Mouse (Mus musculus): Measurements from ENCODE around the gene Chst5. TPM values are rescaled to one million over a fixed set of nuclear protein-coding genes. Genes with fewer than 3 reads are reported as not detected.

The Chst5 gene
- polyA plus RNA-seq (2012; rRNA removed): 0.60 and 0.97 TPM in 2 replicates

DNA sequence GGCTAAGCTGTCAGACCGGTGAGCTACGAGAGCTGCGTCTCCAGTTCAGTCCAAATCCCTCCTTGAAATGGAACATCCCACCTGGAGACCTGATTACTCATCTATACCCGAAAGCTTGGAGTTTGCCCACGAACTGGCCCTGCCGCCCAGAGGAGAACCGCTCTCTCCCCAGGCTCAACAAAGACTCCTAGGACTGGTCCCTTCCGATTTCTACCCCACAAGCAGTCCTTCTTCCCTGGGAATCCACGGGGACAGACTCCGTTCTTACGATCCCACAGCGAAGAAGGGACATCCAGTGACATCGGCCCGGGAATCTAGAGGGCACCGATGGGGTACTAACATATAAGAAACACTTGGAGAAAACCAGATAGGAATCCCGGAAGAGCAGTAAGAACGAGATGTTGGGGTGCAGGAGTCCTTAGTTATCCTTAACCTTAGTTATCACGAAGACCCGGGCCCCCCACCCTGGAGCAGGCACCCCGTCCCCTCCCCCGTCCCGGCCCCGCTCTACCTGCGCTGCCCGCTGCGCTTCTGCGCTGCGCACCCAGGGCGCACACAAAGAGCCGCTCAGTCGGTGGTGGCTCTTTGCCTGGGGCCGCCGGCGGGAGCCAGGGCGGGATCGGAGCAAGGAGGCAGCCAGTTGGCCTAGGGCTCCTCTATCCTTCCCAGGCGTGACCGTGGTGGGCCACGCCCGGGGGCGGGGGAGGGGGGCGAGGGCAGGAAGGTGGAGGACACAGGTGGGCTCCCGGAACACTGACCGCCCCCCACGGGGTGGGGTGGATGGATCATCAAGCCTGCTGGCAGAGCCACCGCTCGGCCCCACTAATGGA, at the start of gene Chst5:
Chst5 (minus strand) TSS at position 827 of the 830 bp plus-strand sequence.

GRCm38 (mm10) chr8:111940171-111941100, 30.2 kb upstream of the Chst5 start, which contains the start of gene Gabarapl2:
Gene Gabarapl2, plus strand, starts transcription at chr8:111940703.

DNA sequence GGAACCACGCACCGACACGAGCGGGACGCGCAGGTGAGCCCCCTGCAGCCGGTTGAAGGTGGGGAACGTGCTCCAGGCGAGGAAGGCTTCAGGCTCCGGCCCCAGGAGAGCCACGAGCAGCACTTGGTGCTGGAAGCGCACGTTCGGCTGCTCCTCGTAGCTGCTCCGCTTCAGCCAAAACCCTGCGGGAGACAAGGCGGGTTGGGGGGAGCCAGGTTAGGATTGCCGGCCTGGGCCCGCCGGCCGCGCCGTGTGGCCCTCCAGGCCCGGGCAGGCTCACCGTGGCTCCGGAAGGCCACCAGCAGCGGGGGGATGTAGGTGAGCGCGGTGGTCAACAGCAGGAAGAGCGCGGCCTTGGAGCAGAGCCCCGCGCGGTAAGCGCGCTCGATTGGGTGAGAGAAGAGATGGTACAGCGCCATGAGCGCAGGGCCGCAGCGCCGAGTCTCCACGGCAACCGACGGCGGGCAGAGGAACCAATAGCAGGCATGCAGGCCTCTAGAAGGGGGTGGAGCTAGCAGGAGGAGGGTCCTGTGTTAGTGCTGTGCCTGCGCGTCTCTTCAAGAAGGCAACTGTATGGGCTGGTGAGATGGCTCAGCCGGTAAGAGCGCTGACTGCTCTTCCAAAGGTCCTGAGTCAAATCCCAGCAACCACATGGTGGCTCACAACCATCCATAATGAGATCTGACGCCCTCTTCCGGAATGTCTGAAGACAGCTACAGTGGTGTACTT, 23.3 kb upstream of the Chst5 start, which contains the start of gene Tmem231:
Tmem231 (minus strand) TSS at position 534 of the 729 bp plus-strand sequence.

GRCm38 (mm10) chr8:111876355-111876948, 33.8 kb downstream of the Chst5 start, which contains the start of gene Tmem170:
Gene Tmem170, minus strand, starts transcription at chr8:111876750.

GRCm38 (mm10) chr8:111853861-111854501, 56.3 kb downstream of the Chst5 start, which contains the start of gene Cfdp1:
Gene Cfdp1, minus strand, starts transcription at chr8:111854291.

Other genes starting within 250 kb of the Chst5 start
- 4.6 and 15.5 TPM in 2 replicates for gene Ctrb1, start 219.4 kb downstream of the Chst5 start, polyA plus RNA-seq (2012; rRNA removed)
- gene Bcar1, start 166.6 kb downstream of the Chst5 start, polyA plus RNA-seq (2012; rRNA removed): 108 and 120 TPM in 2 replicates
- gene Cfdp1, start 56.2 kb downstream of the Chst5 start, polyA plus RNA-seq (2012; rRNA removed): 1.6 and 2.8 TPM in 2 replicates
- 3.1 and 3.2 TPM in 2 replicates for gene Tmem170, start 33.7 kb downstream of the Chst5 start, polyA plus RNA-seq (2012; rRNA removed)
- 13.9 and 16.6 TPM in 2 replicates for gene Tmem231, start 23.4 kb upstream of the Chst5 start, polyA plus RNA-seq (2012; rRNA removed)
- 7.7 and 18.7 TPM in 2 replicates for gene Gabarapl2, start 30.3 kb upstream of the Chst5 start, polyA plus RNA-seq (2012; rRNA removed)
- gene Adat1, start 81.9 kb upstream of the Chst5 start, polyA plus RNA-seq (2012; rRNA removed): 3.3 and 4.4 TPM in 2 replicates
- 49.8 and 61.8 TPM in 2 replicates for gene Kars, start 100.9 kb upstream of the Chst5 start, polyA plus RNA-seq (2012; rRNA removed)
- 17.7 and 21.8 TPM in 2 replicates for gene Terf2ip, start 101.0 kb upstream of the Chst5 start, polyA plus RNA-seq (2012; rRNA removed)
- not detected in 2 replicates for gene Gm6793, start 104.6 kb upstream of the Chst5 start, polyA plus RNA-seq (2012; rRNA removed)